Mouse (Mus musculus) stomach, adult 2 months (tissue): ENCODE results near the gene Rnaseh2a. TPM values are rescaled to one million over a fixed set of nuclear protein-coding genes. Genes with fewer than 3 reads are reported as not detected.

Experiments
- polyA plus RNA-seq: library from polyadenylated mRNA; depleted of rRNA; stranded (reverse); fragments of >200 nt; gene quantifications from 2 replicates; pipeline ENCODE4 v1.2.3, GENCODE M21; 2012; rRNA removed

Rnaseh2a gene
- polyA plus RNA-seq: 17.6 and 24.3 TPM in 2 replicates

GRCm38 (mm10) chr8:84969241-84970134, at the start of gene Rnaseh2a, which contains the start of the genes Gm49661 and Prdx2:
Rnaseh2a (minus strand) TSS chr8:84969767.
Gm49661 (minus strand) TSS chr8:84969433.
Prdx2 (plus strand) TSS chr8:84969587.

GRCm38 (mm10) chr8:85014431-85014830, 44.9 kb upstream of the Rnaseh2a start, which contains the start of gene Best2:
Best2 (minus strand) TSS chr8:85014531.

GRCm38 (mm10) chr8:84990349-84990748, 20.8 kb upstream of the Rnaseh2a start, which contains the start of gene Hook2:
Hook2 (plus strand) TSS chr8:84990603.

GRCm38 (mm10) chr8:84978248-84978940, 8.8 kb upstream of the Rnaseh2a start, which contains the start of gene Junb:
Junb (minus strand) TSS chr8:84978718.

DNA sequence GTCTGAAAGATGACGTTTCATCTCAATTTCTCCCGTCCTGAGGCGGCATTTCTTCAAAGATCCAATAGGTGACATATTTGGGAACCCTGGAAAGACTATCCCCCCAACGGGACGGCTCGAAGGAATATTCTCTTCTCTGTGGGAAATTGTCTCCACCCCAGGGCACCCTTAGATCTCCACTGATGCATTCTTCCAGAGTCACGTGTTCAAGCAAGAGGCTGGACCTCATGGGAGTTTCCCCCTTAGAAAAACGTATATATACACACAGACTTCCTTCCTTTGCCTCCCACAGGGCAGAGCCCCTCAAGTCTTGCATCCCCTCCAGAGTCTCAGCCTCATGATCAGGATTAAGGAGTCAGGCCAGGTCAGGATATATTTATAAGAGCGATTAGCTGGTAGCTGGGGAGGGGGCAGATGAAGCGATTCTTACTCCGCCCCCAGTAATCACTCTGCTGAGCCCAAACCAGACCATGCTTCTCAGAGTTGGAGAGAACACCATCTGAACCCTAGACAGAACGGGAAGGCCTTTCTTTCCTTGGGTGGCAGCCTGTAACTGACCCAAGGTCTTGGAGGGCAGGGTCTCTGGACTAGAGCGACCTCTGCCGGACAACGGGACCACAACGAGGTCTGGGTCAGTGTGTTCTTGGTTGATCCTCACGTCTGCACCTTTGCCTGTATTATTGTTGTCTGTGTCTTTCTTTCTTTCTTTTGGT, 22.9 kb downstream of the Rnaseh2a start, which contains the start of gene Rtbdn:
Rtbdn (plus strand) TSS at position 464 of the 713 bp plus-strand sequence.

GRCm38 (mm10) chr8:84936962-84937546, 32.5 kb downstream of the Rnaseh2a start, which contains the start of gene Mast1:
Mast1 (minus strand) TSS chr8:84937359.

DNA sequence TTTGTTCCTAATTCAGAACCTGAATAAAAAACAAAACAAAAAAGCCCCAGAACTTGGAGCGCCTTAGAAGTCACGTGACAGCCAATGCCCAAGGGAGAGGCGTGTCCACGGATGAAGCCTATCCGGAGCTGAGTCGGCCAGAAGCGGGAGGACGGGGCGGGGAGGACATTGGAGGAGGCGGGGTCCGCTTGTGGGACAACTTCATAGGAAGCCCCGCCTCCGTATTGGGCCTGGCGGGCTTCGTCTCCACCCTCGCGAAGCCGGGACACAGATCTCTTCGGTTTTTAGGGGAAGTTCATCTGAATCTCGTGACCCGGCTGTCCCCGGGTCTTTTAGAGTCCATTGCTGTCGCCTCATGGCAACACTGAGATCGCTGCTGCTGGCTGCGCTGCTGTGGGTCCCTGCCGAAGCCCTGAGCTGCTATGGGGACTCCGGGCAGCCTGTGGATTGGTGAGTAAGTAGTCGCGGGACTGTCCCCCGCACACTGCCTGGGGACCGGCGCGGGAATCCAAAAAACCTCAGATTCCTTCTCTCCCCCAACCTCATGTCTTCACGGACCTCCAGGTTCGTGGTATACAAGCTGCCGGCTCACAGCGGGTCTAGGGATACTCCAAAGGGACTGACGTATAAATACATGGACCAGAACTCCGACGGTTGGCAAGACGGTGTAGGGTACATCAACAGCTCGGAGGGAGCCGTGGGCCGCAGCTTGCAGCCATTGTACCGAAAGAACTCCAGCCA, 61.0 kb downstream of the Rnaseh2a start, which contains the start of gene Dnase2a:
Dnase2a (plus strand) TSS at position 140 of the 741 bp plus-strand sequence.

Other genes starting within 250 kb of the Rnaseh2a start
- gene G430095P16Rik, start 246.8 kb downstream of the Rnaseh2a start, polyA plus RNA-seq: 0.09 TPM in 1 of 2 replicates, not detected in the other
- gene Nfix, start 169.4 kb downstream of the Rnaseh2a start, polyA plus RNA-seq: 43.0 and 44.8 TPM in 2 replicates
- 1.1 and 1.3 TPM in 2 replicates for gene Dand5, start 146.9 kb downstream of the Rnaseh2a start, polyA plus RNA-seq
- gene Gadd45gip1, start 138.2 kb downstream of the Rnaseh2a start, polyA plus RNA-seq: 20.5 and 114 TPM in 2 replicates
- gene Rad23a, start 129.1 kb downstream of the Rnaseh2a start, polyA plus RNA-seq: 34.5 and 34.7 TPM in 2 replicates
- gene Calr, start 122.8 kb downstream of the Rnaseh2a start, polyA plus RNA-seq: 52.9 and 61.7 TPM in 2 replicates
- gene Farsa, start 112.8 kb downstream of the Rnaseh2a start, polyA plus RNA-seq: 21.9 and 25.5 TPM in 2 replicates
- 0.08 and 0.22 TPM in 2 replicates for gene Syce2, start 97.7 kb downstream of the Rnaseh2a start, polyA plus RNA-seq
- 101 and 137 TPM in 2 replicates for gene Gcdh, start 75.8 kb downstream of the Rnaseh2a start, polyA plus RNA-seq
- 0.06 and 0.34 TPM in 2 replicates for gene Klf1, start 67.8 kb downstream of the Rnaseh2a start, polyA plus RNA-seq
- 8.6 and 9.6 TPM in 2 replicates for gene Dnase2a, start 61.2 kb downstream of the Rnaseh2a start, polyA plus RNA-seq
- gene Mast1, start 32.4 kb downstream of the Rnaseh2a start, polyA plus RNA-seq: 0.41 and 0.72 TPM in 2 replicates
- not detected in 2 replicates for gene Rtbdn, start 22.8 kb downstream of the Rnaseh2a start, polyA plus RNA-seq
- 0.89 TPM in 1 of 2 replicates, not detected in the other for gene Gm49661, start 334 bp downstream of the Rnaseh2a start, polyA plus RNA-seq
- gene Prdx2, start 180 bp downstream of the Rnaseh2a start, polyA plus RNA-seq: 79.1 and 81.4 TPM in 2 replicates
- 114 and 193 TPM in 2 replicates for gene Junb, start 9.0 kb upstream of the Rnaseh2a start, polyA plus RNA-seq
- gene Hook2, start 20.8 kb upstream of the Rnaseh2a start, polyA plus RNA-seq: 14.5 and 15.1 TPM in 2 replicates
- gene Best2, start 44.8 kb upstream of the Rnaseh2a start, polyA plus RNA-seq: not detected in 2 replicates
- 51.2 and 52.0 TPM in 2 replicates for gene Asna1, start 55.5 kb upstream of the Rnaseh2a start, polyA plus RNA-seq
- gene Trir, start 57.1 kb upstream of the Rnaseh2a start, polyA plus RNA-seq: 27.6 and 47.2 TPM in 2 replicates
- gene Tnpo2, start 67.1 kb upstream of the Rnaseh2a start, polyA plus RNA-seq: 18.8 and 27.1 TPM in 2 replicates
- gene Fbxw9, start 90.3 kb upstream of the Rnaseh2a start, polyA plus RNA-seq: 31.9 and 42.6 TPM in 2 replicates
- 1.2 and 1.7 TPM in 2 replicates for gene Gm5741, start 98.2 kb upstream of the Rnaseh2a start, polyA plus RNA-seq
- gene Dhps, start 102.0 kb upstream of the Rnaseh2a start, polyA plus RNA-seq: 23.1 and 46.6 TPM in 2 replicates
- 67.2 and 75.2 TPM in 2 replicates for gene Wdr83os, start 111.0 kb upstream of the Rnaseh2a start, polyA plus RNA-seq
- 8.4 and 11.5 TPM in 2 replicates for gene Wdr83, start 111.5 kb upstream of the Rnaseh2a start, polyA plus RNA-seq
- gene Man2b1, start 113.5 kb upstream of the Rnaseh2a start, polyA plus RNA-seq: 21.5 and 23.4 TPM in 2 replicates
- 0.05 and 0.06 TPM in 2 replicates for gene Zfp791, start 153.3 kb upstream of the Rnaseh2a start, polyA plus RNA-seq
- gene Cks1brt, start 182.2 kb upstream of the Rnaseh2a start, polyA plus RNA-seq: not detected in 2 replicates